Mouse (Mus musculus): ENCODE results near the gene Fmnl2. TPM values are rescaled to one million over a fixed set of nuclear protein-coding genes. Genes with fewer than 3 reads are reported as not detected.

Fmnl2 gene
- polyA plus RNA-seq, 1 experiment from 2014 or later, result 10.5 TPM

GRCm38 (mm10) chr2:52843861-52844260, 13.8 kb upstream of the Fmnl2 start:
- no peaks in the 10 kb centered on the region for H3K9me3 ChIP-seq
- H3K27me3 ChIP-seq, result no peaks in the 10 kb centered on the region
- no peak for ATAC-seq (ENCODE audit: low read depth)
- H3K27ac ChIP-seq (replicated peaks), result no peak overlapping the region
- H3K9ac ChIP-seq, result no peak overlapping the region
- H3K4me2 ChIP-seq, result no peak overlapping the region
- no peak overlapping the region for H3K4me3 ChIP-seq
- no peaks in the 10 kb centered on the region for H3K36me3 ChIP-seq
- no peaks in the 10 kb centered on the region for H3K4me1 ChIP-seq (replicated peaks)
- 97% methylated on average over 2 of the region's 2 CpGs for WGBS

- Histone ChIP-seq H3K4me1 (replicated peaks) (no peaks in the 10 kb centered on the region), H3K4me2 (no peak overlapping the region), H3K27ac (replicated peaks) (no peak overlapping the region), H3K9ac (no peak overlapping the region), H3K4me3 (no peak overlapping the region), H3K9me3 (no peaks in the 10 kb centered on the region), H3K27me3 (no peaks in the 10 kb centered on the region), H3K36me3 (no peaks in the 10 kb centered on the region)
- 73% methylated on average over 14 of the region's 14 CpGs for WGBS
- no peak for ATAC-seq (ENCODE audit: low read depth)
Observed at GRCm38 (mm10) chr2:52844936-52845752, 12.5 kb upstream of the Fmnl2 start.

- Histone ChIP-seq H3K27ac (replicated peaks) (no peak overlapping the region), H3K27me3 (no peaks in the 10 kb centered on the region), H3K9me3 (no peaks in the 10 kb centered on the region), H3K4me2 (no peak overlapping the region), H3K9ac (no peak overlapping the region), H3K4me3 (no peak overlapping the region), H3K36me3 (no peaks in the 10 kb centered on the region), H3K4me1 (replicated peaks) (no peaks in the 10 kb centered on the region)
- no peak for ATAC-seq (ENCODE audit: low read depth)
- 49% methylated on average over 3 of the region's 3 CpGs for WGBS
Observed at GRCm38 (mm10) chr2:52846506-52846905, 11.2 kb upstream of the Fmnl2 start.

- no peaks in the 10 kb centered on the region for H3K4me1 ChIP-seq (replicated peaks)
- no peak overlapping the region for H3K27ac ChIP-seq (replicated peaks)
- no peaks in the 10 kb centered on the region for H3K36me3 ChIP-seq
- no peaks in the 10 kb centered on the region for H3K9me3 ChIP-seq
- WGBS, result 78% methylated on average over 3 of the region's 3 CpGs
- no peak overlapping the region for H3K4me3 ChIP-seq
- H3K4me2 ChIP-seq, result no peak overlapping the region
- H3K9ac ChIP-seq, result no peak overlapping the region
- ATAC-seq (ENCODE audit: low read depth), result no peak
- no peaks in the 10 kb centered on the region for H3K27me3 ChIP-seq
Observed at GRCm38 (mm10) chr2:52849092-52849491, 8.6 kb upstream of the Fmnl2 start.

GRCm38 (mm10) chr2:52858529-52859465, 1.1 kb downstream of the Fmnl2 start:
- H3K4me1 ChIP-seq (replicated peaks), result peaks cover 45% of the 10 kb centered on the region
- peak overlapping the region; percentile 93 for H3K27ac ChIP-seq (replicated peaks)
- H3K9ac ChIP-seq, result peak overlapping the region; percentile 97
- peak; percentile 41 for ATAC-seq (ENCODE audit: low read depth)
- no peaks in the 10 kb centered on the region for H3K9me3 ChIP-seq
- WGBS, result under 1% methylated on average over 46 of the region's 46 CpGs
- peak overlapping the region; percentile 90 for H3K4me2 ChIP-seq
- H3K4me3 ChIP-seq, result peak overlapping the region; percentile 99
- no peaks in the 10 kb centered on the region for H3K36me3 ChIP-seq
- H3K27me3 ChIP-seq, result no peaks in the 10 kb centered on the region

- Histone ChIP-seq H3K36me3 (no peaks in the 10 kb centered on the region), H3K27ac (replicated peaks) (peak overlapping the region; percentile 93), H3K27me3 (no peaks in the 10 kb centered on the region), H3K9ac (peak overlapping the region; percentile 97), H3K9me3 (no peaks in the 10 kb centered on the region), H3K4me2 (peak overlapping the region; percentile 90), H3K4me1 (replicated peaks) (peaks cover 45% of the 10 kb centered on the region), H3K4me3 (peak overlapping the region; percentile 99)
- WGBS, result 2% methylated on average over 7 of the region's 7 CpGs
- no peak for ATAC-seq (ENCODE audit: low read depth)
Observed at GRCm38 (mm10) chr2:52859466-52859840, 1.8 kb downstream of the Fmnl2 start.

GRCm38 (mm10) chr2:52860111-52860775, 2.6 kb downstream of the Fmnl2 start:
- 4% methylated on average over 8 of the region's 8 CpGs for WGBS
- peak overlapping the region; percentile 90 for H3K4me2 ChIP-seq
- peaks cover 45% of the 10 kb centered on the region for H3K4me1 ChIP-seq (replicated peaks)
- peak overlapping the region; percentile 99 for H3K4me3 ChIP-seq
- H3K9me3 ChIP-seq, result no peaks in the 10 kb centered on the region
- peak overlapping the region; percentile 97 for H3K9ac ChIP-seq
- H3K27me3 ChIP-seq, result no peaks in the 10 kb centered on the region
- no peaks in the 10 kb centered on the region for H3K36me3 ChIP-seq
- H3K27ac ChIP-seq (replicated peaks), result peak overlapping the region; percentile 4
- no peak for ATAC-seq (ENCODE audit: low read depth)

- H3K27ac ChIP-seq (replicated peaks), result no peak overlapping the region
- no peak overlapping the region for H3K9ac ChIP-seq
- no peak overlapping the region for H3K4me3 ChIP-seq
- H3K4me2 ChIP-seq, result no peak overlapping the region
- H3K4me1 ChIP-seq (replicated peaks), result peaks cover 49% of the 10 kb centered on the region
- 90% methylated on average over 9 of the region's 9 CpGs for WGBS
- ATAC-seq (ENCODE audit: low read depth), result no peak
- H3K27me3 ChIP-seq, result no peaks in the 10 kb centered on the region
- H3K9me3 ChIP-seq, result no peaks in the 10 kb centered on the region
- peaks cover 6% of the 10 kb centered on the region for H3K36me3 ChIP-seq
Observed at GRCm38 (mm10) chr2:52862046-52862759, 4.5 kb downstream of the Fmnl2 start.

- Histone ChIP-seq H3K27ac (replicated peaks) (no peak overlapping the region), H3K9me3 (no peaks in the 10 kb centered on the region), H3K36me3 (peaks cover 12% of the 10 kb centered on the region), H3K9ac (no peak overlapping the region), H3K4me1 (replicated peaks) (peaks cover 47% of the 10 kb centered on the region), H3K27me3 (no peaks in the 10 kb centered on the region), H3K4me2 (no peak overlapping the region), H3K4me3 (no peak overlapping the region)
- WGBS, result 70% methylated on average over 4 of the region's 4 CpGs
- ATAC-seq (ENCODE audit: low read depth), result no peak
Observed at GRCm38 (mm10) chr2:52862760-52863124, 5.1 kb downstream of the Fmnl2 start.

- ATAC-seq (ENCODE audit: low read depth), result no peak
- H3K4me2 ChIP-seq, result no peak overlapping the region
- WGBS, result 91% methylated on average over 7 of the region's 7 CpGs
Observed at GRCm38 (mm10) chr2:52864635-52865034, 7.0 kb downstream of the Fmnl2 start.

GRCm38 (mm10) chr2:52866151-52866550, 8.5 kb downstream of the Fmnl2 start:
- no peaks in the 10 kb centered on the region for H3K9me3 ChIP-seq
- no peak overlapping the region for H3K4me3 ChIP-seq
- no peaks in the 10 kb centered on the region for H3K27me3 ChIP-seq
- no peak overlapping the region for H3K9ac ChIP-seq
- H3K27ac ChIP-seq (replicated peaks), result no peak overlapping the region
- H3K4me1 ChIP-seq (replicated peaks), result peaks cover 32% of the 10 kb centered on the region
- H3K36me3 ChIP-seq, result peaks cover 13% of the 10 kb centered on the region
- H3K4me2 ChIP-seq, result no peak overlapping the region
- 41% methylated on average over 3 of the region's 3 CpGs for WGBS
- ATAC-seq (ENCODE audit: low read depth), result no peak

More at GRCm38 (mm10) chr2:52864635-52865034, 7.0 kb downstream of the Fmnl2 start:
- no peak overlapping the region for H3K9ac ChIP-seq
- H3K9me3 ChIP-seq, result no peaks in the 10 kb centered on the region
- peaks cover 45% of the 10 kb centered on the region for H3K4me1 ChIP-seq (replicated peaks)
- H3K36me3 ChIP-seq, result peaks cover 13% of the 10 kb centered on the region
- H3K27me3 ChIP-seq, result no peaks in the 10 kb centered on the region
- H3K4me3 ChIP-seq, result no peak overlapping the region
- no peak overlapping the region for H3K27ac ChIP-seq (replicated peaks)
